Mouse (Mus musculus) monocyte, adult 2 months (primary cell): ENCODE measurements around the gene Hhipl1.

Experiments used
- DNase-seq, 2 experiments: peaks; one replicate each; pipeline ENCODE4 v3.0.0; 2022; ENCODE audit warnings: low spot score in 2 of 2, low read depth in 1 of 2

Hhipl1 gene

GRCm38 (mm10) chr12:108305812-108306794 lies at the start of gene Hhipl1:
Hhipl1 (plus strand) TSS chr12:108306270.
- DNase-seq = no peak

GRCm38 (mm10) chr12:108256734-108257133 lies 49.3 kb upstream of the Hhipl1 start:
- no peak for DNase-seq

DNA sequence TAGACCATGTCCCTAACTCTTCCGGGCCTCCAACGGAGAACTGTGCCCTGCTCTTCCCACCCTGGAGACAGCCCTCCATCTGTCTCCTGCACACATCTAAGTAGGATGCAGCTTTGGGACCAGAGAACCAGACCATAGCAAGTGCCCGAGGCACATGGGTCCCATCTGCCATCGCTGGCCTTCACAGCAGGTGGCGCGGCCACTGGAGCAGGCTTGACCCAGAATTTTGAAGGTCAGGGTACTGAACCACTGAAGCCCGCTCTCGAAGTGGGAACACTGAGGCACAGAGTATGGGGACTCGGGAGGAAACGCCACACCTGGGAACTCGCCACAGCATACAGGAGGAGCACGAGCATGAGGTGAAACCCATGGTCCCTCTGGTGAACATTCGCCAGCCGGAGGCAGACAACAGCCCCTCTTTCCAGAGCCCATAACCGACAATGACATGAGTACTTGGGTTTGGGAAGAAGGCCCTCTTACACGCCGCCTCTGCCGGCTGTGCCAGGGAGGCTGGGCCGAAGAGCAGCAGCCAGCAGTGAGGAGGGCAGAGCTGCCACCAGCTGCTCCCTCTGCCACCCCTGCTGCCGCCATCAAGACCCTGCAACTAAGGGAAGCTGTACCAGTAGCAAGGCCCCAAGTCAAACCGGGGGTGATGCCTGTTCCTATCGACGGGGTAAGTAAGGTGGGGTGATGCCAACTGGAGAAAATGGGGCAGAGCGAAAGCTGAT lies 46.6 kb upstream of the Hhipl1 start:
- no peak for DNase-seq

DNA sequence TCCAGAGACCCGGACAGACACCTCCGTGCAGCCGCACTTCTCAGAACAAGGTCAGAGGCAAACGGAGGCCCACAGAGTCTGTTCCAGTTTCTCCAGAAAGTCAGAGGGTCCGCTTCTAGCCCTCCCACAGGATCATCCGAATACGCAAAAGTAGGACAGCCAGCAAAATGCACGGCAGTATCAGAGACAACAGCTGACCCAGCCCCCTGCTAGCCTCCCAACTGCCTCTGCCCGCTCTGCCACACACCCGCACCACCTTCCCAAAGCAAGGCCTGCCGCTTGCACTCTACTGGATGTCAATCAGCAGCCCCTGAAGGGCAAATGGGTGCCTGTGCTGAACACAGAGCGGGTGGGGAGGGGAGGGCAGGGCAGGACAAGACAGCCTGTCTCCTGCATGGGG lies 45.1 kb upstream of the Hhipl1 start:
- DNase-seq = no peak

DNA sequence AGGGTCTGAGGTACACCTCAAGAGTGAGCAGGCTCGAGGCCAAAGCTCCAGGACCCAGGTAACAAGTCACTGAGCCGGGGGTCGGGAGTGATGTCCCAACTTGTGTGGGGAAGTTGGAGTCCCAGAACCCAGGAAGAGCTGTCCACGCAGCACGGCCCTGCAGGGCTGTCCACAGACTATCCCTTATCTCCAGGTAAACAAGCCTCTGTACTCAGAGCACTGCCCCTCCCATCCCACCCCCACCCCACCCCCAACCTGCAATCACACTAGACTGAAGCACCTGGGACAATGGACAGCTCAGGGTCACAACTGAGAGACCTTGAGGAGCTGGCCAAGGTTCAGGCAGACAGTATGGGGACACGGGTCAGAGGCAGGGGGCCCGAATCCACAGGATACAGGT lies 41.2 kb upstream of the Hhipl1 start:
- DNase-seq = no peak

DNA sequence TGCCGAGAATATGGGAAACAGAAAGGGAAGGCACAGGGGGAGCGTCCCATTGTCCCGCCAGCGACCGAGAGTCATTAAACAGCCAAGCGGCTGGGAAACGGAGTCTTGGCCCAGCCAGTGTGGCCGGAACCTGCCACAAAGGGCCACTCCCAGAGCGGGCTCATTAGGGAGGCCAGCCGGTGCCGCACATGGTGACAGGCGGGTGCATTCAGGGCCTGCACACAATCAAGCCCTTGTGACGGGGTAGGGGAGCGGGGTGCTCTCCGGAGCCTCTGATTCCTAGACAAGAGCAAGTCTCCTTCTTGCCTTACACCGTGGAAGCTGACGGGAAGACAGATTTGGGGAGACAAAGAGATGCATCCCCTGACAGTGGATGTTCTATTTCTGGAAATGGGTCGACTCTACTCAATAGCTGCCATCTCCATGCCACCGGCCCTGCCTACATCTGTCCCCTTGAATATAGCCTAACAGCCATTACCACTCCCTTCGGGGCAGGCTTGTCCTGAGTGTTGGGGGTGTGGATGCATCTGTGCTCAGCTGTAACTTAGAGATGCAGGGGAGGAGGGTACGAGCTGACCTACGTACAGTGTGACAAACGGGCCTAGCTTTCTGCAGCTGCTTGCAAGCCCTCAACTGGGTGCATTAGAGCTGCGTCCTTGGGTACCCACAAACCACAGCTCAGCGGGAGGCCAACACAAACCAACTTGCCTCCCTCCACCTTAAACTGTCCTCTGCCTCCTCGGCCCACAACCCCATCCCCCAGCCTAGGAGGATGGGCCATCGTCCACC lies 40.0 kb upstream of the Hhipl1 start:
- DNase-seq = no peak

DNA sequence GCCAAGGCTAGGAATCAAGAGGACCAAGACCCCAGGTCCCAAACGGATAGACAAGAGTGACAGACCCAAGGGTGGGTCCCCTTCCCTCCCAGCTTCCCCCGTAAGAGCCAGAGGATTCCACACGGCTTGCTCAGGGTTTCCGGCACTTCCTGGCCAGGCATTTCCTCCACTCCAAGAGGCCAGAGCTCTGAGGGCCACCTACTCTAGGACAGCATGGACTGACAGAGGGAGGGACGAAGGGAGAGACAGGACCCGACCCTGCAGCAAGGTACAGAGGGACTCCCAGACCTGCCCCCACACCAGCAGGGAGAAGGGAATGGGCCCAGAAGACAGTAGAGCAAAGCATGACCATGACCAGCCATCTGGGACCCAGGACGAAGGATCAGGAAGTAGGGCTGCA lies 38.4 kb upstream of the Hhipl1 start:
- DNase-seq = no peak

DNA sequence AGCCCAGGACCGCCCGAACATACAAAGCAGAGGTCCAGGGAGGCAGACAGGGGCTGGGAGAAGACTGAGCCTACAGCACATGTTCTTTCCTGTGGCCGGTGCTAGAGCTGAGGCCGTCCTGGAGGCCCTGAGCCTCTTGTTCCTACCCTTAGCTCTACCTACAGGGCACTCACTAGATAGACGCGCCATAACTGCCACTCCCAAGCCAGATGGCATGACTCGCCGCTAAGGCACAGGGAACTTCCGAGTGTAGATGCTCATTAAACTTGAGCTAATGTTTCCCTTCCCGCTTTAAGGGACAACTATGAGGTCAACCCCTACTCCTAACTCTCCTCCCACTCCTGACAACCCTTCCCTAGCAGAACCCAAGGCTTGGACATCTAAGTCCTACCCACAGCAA lies 37.1 kb upstream of the Hhipl1 start:
- no peak for DNase-seq

- no peak for DNase-seq
Observed at GRCm38 (mm10) chr12:108269699-108270098, 36.4 kb upstream of the Hhipl1 start.

- no peak for DNase-seq
Observed at GRCm38 (mm10) chr12:108270240-108270919, 35.7 kb upstream of the Hhipl1 start.

DNA sequence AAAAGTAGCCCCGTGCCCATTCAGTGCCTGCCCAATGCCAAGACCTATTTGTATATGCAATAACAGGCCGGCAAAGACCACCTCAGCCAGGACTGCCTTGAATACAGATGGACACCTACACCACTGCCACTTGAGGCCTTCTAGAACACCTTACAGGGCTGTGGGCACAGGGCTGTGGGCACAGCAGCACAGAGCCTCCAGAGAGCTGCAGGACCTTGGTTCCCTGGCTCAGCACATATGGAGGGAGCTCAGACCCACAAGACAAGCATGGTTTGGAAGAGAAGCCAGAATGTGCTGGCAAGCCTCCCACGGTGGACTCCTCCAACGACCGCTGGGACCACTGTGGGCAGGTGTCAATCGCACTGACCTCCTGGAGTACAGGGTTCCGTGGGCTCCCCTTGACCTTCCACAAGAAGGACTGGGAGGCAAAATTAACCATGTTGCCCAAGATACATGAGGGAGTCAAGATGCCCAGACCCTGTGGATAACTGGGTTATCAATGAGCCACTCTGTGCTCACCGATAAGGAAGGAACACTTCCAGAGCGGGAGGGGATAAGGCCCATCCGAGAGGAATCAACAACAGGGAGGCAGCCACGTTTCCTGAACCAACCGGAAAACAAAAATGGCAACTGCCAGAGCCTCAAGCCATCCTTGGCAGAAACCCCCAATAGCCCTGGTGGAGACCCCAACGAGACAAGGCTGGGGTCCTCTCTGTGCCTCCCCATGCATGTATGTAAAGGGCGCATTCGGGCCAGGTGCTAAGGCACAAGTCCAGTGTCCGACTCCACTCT lies 34.5 kb upstream of the Hhipl1 start:
- no peak for DNase-seq

- DNase-seq = no peak
Observed at GRCm38 (mm10) chr12:108272143-108272635, 33.9 kb upstream of the Hhipl1 start.

GRCm38 (mm10) chr12:108273466-108274312 lies 32.4 kb upstream of the Hhipl1 start:
- DNase-seq = no peak

DNA sequence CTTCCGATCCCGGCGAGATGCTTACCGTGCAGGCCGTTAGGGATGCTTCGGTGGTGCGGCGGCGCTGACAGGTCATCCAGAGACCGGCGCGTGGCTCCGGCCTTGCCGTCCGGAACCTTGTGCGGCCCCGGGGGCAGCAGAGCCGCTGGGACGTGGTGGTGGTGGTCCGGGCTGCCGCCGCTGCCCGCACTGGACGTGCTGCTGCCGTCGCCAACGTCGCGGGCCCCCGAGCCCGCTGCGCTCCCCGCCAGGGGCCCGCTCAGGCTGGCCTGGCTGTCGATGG lies 31.8 kb upstream of the Hhipl1 start:
- no peak for DNase-seq

GRCm38 (mm10) chr12:108274661-108275507 lies 31.2 kb upstream of the Hhipl1 start, which contains the start of gene Ccdc85c:
Ccdc85c (minus strand) TSS chr12:108275425.
- peak in 1 of 2 experiments; percentile 9 for DNase-seq

DNA sequence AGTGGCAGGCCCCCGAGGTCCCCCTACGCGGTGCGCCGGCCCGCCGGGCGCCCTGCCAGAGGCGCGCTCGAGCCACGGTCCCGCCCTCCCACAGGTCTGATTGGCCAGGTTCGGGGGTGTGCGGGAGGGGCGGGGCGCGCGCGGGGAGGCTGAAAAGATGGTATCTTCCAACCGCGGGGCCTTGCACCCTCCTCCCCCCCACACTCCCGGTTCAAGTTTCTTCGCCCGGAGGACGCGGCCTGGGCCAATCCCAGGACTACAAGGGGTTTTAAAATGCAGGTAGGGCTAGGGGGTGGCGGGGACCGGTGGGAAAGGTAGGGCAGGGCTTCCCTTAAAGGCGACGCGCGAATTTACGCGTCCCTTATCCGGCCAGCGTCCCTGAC lies 30.6 kb upstream of the Hhipl1 start:
- DNase-seq = peak; percentile 71 to 74

DNA sequence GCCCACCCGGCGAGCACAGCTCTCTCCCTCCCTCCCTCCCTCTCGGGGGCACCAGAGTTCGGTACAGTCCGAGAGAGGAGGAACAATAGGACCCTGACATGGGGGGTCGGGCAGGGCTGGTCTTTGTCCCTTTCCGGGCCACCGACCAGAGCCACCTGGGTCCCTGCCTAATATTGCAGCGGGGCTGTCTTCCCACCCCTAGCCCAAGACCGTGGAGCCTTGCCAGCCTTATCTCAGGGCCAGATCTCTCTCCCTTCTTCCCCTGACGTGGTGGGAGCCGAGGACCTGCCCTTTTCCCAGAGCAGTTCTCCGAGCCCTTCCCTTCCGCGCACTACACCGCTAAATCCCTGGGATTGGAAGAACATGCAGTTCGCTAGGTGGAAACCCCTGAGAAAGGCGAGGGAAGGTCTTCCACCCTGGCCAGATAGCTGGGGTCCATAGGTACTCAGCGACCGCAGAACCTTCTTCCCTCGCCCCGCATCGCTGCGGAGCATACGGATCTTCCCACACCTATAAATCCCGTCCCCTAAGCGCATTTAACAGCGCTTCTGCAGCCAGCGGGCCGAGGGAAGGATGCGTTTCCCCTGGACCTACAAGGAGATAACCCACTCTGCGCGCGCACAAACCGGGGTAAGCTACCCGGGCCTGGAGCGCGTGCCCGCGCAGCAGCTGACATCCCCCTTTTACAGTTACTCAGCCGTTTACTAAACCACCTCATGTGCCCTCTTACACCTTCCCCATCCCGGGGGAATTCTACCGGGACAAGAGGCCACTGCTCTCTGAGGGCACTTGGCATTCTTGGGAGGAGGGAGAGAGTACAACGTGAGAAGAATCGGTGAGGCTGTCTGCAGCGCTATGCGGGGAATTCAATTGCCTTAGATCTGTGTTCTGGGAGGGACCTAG lies 29.9 kb upstream of the Hhipl1 start:
- DNase-seq = no peak
